ENCODE assay signal across 22 mouse cellular contexts in genomic region chr9:77410968-77411367, GRCm38 (mm10). TPM values are rescaled to one million over a fixed set of nuclear protein-coding genes. Genes with fewer than 3 reads are reported as not detected.
"Had no signal": no experiment of that assay in that cellular context is flagged by ENCODE, and none has a peak within 500 bp of the region (broad histone marks: within the 10 kb centered on the region; RNA-seq: fewer than 3 reads in every experiment).

No protein-coding gene starts in this region.

- H3K9ac ChIP-seq: liver, embryonic 13.5 days; liver, embryonic 15.5 days; liver, postnatal 0 days; midbrain, embryonic 13.5 days; midbrain, embryonic 15.5 days; neural tube, embryonic 12.5 days had no signal

- H3K9me3 ChIP-seq: liver, embryonic 13.5 days; liver, embryonic 15.5 days; megakaryocyte, embryonic 14.5 days; midbrain, embryonic 13.5 days; midbrain, embryonic 15.5 days; neural tube, embryonic 12.5 days had no signal

- H3K4me1 ChIP-seq: liver, embryonic 13.5 days; liver, embryonic 15.5 days; megakaryocyte, embryonic 14.5 days; midbrain, embryonic 15.5 days; neural tube, embryonic 12.5 days had no signal

- H3K4me2 ChIP-seq: liver, embryonic 11.5 days; liver, embryonic 13.5 days; liver, embryonic 15.5 days; midbrain, embryonic 11.5 days; midbrain, embryonic 13.5 days; midbrain, embryonic 15.5 days; neural tube, embryonic 12.5 days had no signal

- H3K4me3 ChIP-seq: liver, embryonic 13.5 days; liver, embryonic 15.5 days; megakaryocyte, embryonic 14.5 days; midbrain, embryonic 13.5 days; midbrain, embryonic 15.5 days; neural tube, embryonic 12.5 days had no signal

- ATAC-seq: liver, postnatal 0 days; midbrain, embryonic 13.5 days; midbrain, embryonic 15.5 days had no signal

- H3K36me3 ChIP-seq: liver, embryonic 13.5 days; liver, embryonic 15.5 days; midbrain, embryonic 13.5 days; midbrain, embryonic 15.5 days; neural tube, embryonic 12.5 days had no signal

- H3K27me3 ChIP-seq: liver, embryonic 13.5 days; liver, embryonic 15.5 days; midbrain, embryonic 13.5 days; midbrain, embryonic 15.5 days; neural tube, embryonic 12.5 days had no signal

- H3K27ac ChIP-seq: liver, embryonic 13.5 days; liver, embryonic 15.5 days; macrophage; midbrain, embryonic 13.5 days; midbrain, embryonic 15.5 days; neural tube, embryonic 12.5 days had no signal

- DNase-seq: liver, embryonic 13.5 days; liver, postnatal 0 days; lung, postnatal 10 days; right cerebral cortex, postnatal 25 days; right cerebral cortex, postnatal 4 days; spleen, adult 18-20 months; thymus, adult 18-20 months; thymus, postnatal 14 days; thymus, postnatal 36 days had no signal

RNA-seq across cellular contexts. Expression of gene Mlip, which starts 58.2 kb away (rescaled TPM):
- total RNA-seq: megakaryocyte progenitor cell, adult 5-6 weeks; monocyte, adult 5-6 weeks; neutrophil, adult 5-6 weeks had no signal
- polyA plus RNA-seq: liver, embryonic 13.5 days; liver, postnatal 0 days; macrophage; small intestine, adult 2 months; thymus, postnatal 0 days had no signal
